Mouse (Mus musculus) embryonic facial prominence, embryonic 10.5 days (tissue): ENCODE results near the gene Hnrnpf. TPM values are rescaled to one million over a fixed set of nuclear protein-coding genes. Genes with fewer than 3 reads are reported as not detected.

ENCODE experiments used
- DNase-seq: peaks from one replicate; pipeline ENCODE4 v3.0.0-alpha.2; 2017; ENCODE audit warnings: low spot score
- H3K27ac ChIP-seq: fragments of 300-500 bp; sonication (generic); replicated peaks from 2 replicates; pipeline ENCODE4 v1.5.1; 2016; ENCODE audit warnings: mild to moderate bottlenecking
- H3K27me3 ChIP-seq: fragments of 300-500 bp; sonication (generic); replicated peaks from 2 replicates; pipeline ENCODE4 v1.6.1; 2016; ENCODE audit warnings: low read depth, mild to moderate bottlenecking; ENCODE audit not compliant: poor library complexity, severe bottlenecking
- H3K36me3 ChIP-seq: fragments of 300-500 bp; sonication (generic); replicated peaks from 2 replicates; pipeline ENCODE4 v1.6.1; 2016; ENCODE audit warnings: mild to moderate bottlenecking, moderate library complexity
- H3K4me1 ChIP-seq: fragments of 300-500 bp; sonication (generic); 2 replicates; pipeline ENCODE4 v1.6.1; 2016
- H3K4me3 ChIP-seq: fragments of 300-500 bp; sonication (generic); 2 replicates; pipeline ENCODE4 v1.5.1; 2016; ENCODE audit warnings: mild to moderate bottlenecking, moderate library complexity
- H3K9me3 ChIP-seq: fragments of 300-500 bp; sonication (generic); 2 replicates; pipeline ENCODE4 v1.6.1; 2016; ENCODE audit warnings: mild to moderate bottlenecking
- WGBS: fragments of 180-500 bp; shearing (Covaris S2); methylation state at CpG from one replicate; pipeline ENCODE4 v1.1.7; 2016; 5-methylcytosine and 5-hydroxymethylcytosine counted together
- polyA plus RNA-seq: library from polyadenylated mRNA; unstranded; fragments of >200 nt; fragmentation: Nextera tagmentation; extraction: Ambion mirVana; gene quantifications from 2 replicates; pipeline ENCODE4 v1.2.1, GENCODE M21; 2016

Gene Hnrnpf
- polyA plus RNA-seq, 1 experiment from 2014 or later = 878 TPM

- DNase-seq = no peak
- WGBS = 2% methylated on average over 12 of the region's 12 CpGs
- peak overlapping the region; percentile 96 for H3K27ac ChIP-seq
- H3K4me3 ChIP-seq = peak overlapping the region; percentile 77
- no peaks in the 10 kb centered on the region for H3K27me3 ChIP-seq
- peaks cover 32% of the 10 kb centered on the region for H3K36me3 ChIP-seq
- no peaks in the 10 kb centered on the region for H3K9me3 ChIP-seq
- peaks cover 52% of the 10 kb centered on the region for H3K4me1 ChIP-seq
Observed at GRCm38 (mm10) chr6:117916205-117916736, 16.1 kb downstream of the Hnrnpf start.

DNA sequence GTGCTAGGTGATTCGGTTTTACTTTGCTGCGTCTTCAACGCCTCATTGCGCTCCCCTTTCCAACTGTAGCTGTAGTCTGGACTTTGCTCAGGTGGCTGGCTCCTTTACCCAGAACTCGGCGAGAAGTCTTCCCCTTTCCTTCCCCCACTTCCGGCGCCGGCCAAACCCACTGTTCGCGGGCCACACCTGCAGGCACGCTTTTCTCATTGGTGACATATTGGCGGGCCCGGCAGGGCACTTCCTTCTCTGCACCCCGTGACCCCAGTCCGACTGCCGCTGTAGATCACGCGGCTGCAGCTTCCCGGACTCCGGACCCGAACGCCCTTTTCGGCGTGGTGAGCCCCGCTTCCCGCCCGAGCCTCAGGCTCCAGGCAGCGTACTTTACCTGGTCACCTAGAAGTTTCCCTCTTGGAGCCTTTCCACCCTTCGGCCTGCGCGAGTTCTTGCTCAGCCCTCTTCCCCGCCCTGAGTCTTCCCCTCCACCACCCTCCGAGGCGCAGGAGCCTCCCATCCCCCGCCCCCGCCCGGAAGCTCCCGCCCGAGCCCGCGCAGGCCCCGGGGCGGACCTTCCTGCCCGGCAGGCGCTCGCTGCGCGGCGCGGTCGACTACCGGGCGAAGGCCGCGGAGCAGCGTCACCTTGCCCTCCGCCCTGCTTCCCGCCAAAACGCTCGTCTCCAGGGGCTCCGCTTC is 16.8 kb downstream of the Hnrnpf start:
- H3K4me1 ChIP-seq = peaks cover 52% of the 10 kb centered on the region
- peaks cover 38% of the 10 kb centered on the region for H3K36me3 ChIP-seq
- H3K4me3 ChIP-seq = peak overlapping the region; percentile 77
- H3K27me3 ChIP-seq = no peaks in the 10 kb centered on the region
- WGBS = under 1% methylated on average over 62 of the region's 62 CpGs
- H3K9me3 ChIP-seq = no peaks in the 10 kb centered on the region
- peak; percentile 91 for DNase-seq
- H3K27ac ChIP-seq = peak overlapping the region; percentile 96

DNA sequence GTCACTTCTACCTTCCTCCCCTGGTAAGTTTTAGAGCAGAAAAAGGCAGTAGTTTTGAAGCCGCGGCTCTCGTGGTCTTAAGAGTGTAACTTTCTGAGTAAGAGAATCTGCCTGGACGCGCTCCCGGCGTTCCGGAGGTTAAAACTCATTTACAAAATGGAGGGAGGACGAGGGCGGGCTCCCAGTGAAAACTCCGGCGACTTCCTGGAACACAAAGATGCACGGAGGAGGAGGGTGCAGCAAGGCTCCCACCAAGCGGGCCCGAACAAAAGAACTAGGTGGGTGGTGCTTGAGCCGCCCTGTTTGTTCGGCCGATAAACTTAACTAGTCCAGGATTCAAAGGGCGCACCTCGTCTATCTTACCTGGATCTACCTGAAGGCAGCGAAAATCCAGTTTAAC is 17.5 kb downstream of the Hnrnpf start:
- 1% methylated on average over 21 of the region's 21 CpGs for WGBS
- Histone ChIP-seq H3K4me1 (peaks cover 52% of the 10 kb centered on the region), H3K9me3 (no peaks in the 10 kb centered on the region), H3K36me3 (peaks cover 45% of the 10 kb centered on the region), H3K27ac (peak overlapping the region; percentile 96), H3K4me3 (peak overlapping the region; percentile 77), H3K27me3 (no peaks in the 10 kb centered on the region)
- peak; percentile 78 for DNase-seq

GRCm38 (mm10) chr6:117918043-117918442 is 17.9 kb downstream of the Hnrnpf start:
- DNase-seq = no peak
- WGBS = 42% methylated on average over 5 of the region's 5 CpGs
- Histone ChIP-seq H3K4me1 (peaks cover 52% of the 10 kb centered on the region), H3K9me3 (no peaks in the 10 kb centered on the region), H3K27ac (peak overlapping the region; percentile 96), H3K36me3 (peaks cover 48% of the 10 kb centered on the region), H3K4me3 (peak overlapping the region; percentile 77), H3K27me3 (no peaks in the 10 kb centered on the region)

GRCm38 (mm10) chr6:117920659-117921640 is 20.8 kb downstream of the Hnrnpf start:
- DNase-seq = peak; percentile 40
- Histone ChIP-seq H3K27ac (no peak overlapping the region), H3K4me3 (peak overlapping the region; percentile 77; the same call in 1 of the 2 replicates), H3K9me3 (no peaks in the 10 kb centered on the region), H3K36me3 (peaks cover 63% of the 10 kb centered on the region), H3K27me3 (no peaks in the 10 kb centered on the region), H3K4me1 (peaks cover 38% of the 10 kb centered on the region)
- WGBS = 63% methylated on average over 3 of the region's 3 CpGs

DNA sequence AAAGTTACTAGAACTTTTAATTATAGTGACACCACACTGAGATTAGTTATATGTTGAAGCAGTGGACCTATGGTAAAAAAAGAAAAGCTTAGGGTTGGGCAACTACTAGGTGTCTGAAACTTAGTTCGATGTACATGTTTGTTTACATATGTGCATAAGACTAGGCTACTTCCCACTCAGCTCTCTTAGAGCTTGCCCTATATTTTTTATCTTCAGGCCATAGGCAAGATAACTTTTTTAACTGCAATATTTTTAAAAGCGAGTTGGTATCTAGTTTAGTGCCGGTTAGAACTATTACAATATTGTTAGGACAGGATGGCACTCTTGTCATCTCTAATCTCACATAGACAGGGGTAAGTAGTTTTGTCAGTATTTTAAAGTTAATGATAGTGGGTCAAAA is 21.9 kb downstream of the Hnrnpf start:
- Histone ChIP-seq H3K4me1 (peaks cover 31% of the 10 kb centered on the region), H3K27ac (no peak overlapping the region), H3K27me3 (no peaks in the 10 kb centered on the region), H3K4me3 (no peak overlapping the region), H3K36me3 (peaks cover 74% of the 10 kb centered on the region), H3K9me3 (no peaks in the 10 kb centered on the region)
- DNase-seq = no peak
- 94% methylated on average over 3 of the region's 3 CpGs for WGBS

- H3K27ac ChIP-seq = no peak overlapping the region
- DNase-seq = no peak
- no peaks in the 10 kb centered on the region for H3K4me1 ChIP-seq
- peaks cover 69% of the 10 kb centered on the region for H3K36me3 ChIP-seq
- no peaks in the 10 kb centered on the region for H3K27me3 ChIP-seq
- WGBS = 74% methylated on average over 4 of the region's 4 CpGs
- no peaks in the 10 kb centered on the region for H3K9me3 ChIP-seq
- H3K4me3 ChIP-seq = no peak overlapping the region
Observed at GRCm38 (mm10) chr6:117926871-117927491, 26.9 kb downstream of the Hnrnpf start.

DNA sequence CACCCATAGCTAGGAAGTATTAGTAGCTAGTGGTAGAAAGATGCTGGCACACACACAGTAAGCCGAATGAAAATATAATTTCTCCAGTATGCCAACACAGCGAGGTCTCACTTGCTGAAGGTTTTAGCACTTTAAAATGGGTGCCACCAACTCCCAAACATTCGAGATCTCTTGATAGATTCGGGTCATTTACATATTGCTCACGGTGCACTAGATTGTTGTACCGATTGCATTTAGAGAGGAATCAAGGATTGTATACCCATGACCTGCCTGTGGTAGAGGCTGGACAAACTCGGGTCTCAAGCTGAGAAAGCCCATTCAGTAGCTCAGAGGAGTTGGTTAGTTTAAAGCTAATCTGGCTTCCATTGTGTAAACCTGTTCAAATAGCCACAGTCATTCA is 27.8 kb downstream of the Hnrnpf start:
- 89% methylated on average over 7 of the region's 7 CpGs for WGBS
- no peaks in the 10 kb centered on the region for H3K9me3 ChIP-seq
- H3K4me3 ChIP-seq = no peak overlapping the region
- H3K27me3 ChIP-seq = no peaks in the 10 kb centered on the region
- peaks cover 59% of the 10 kb centered on the region for H3K36me3 ChIP-seq
- no peak for DNase-seq
- H3K4me1 ChIP-seq = no peaks in the 10 kb centered on the region
- no peak overlapping the region for H3K27ac ChIP-seq

DNA sequence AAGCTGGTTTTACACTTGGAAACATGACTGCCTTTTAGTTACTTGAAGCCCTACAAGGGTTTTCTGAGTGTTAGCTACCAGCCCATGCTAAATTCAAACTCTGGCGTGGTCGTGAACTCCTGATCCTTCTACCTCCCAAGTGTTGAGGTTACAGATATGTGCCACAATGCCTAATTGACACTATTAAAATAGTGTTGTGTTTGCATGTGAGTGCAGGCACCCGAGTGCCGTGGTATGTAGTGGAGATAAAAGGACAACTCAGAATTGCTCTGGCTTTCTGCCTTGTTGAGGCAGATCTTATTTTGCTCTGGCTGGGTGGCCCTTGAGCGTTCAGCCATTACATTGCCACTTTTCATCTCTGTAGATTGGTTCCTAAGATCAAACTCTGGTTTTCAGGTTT is 28.6 kb downstream of the Hnrnpf start:
- Histone ChIP-seq H3K27me3 (no peaks in the 10 kb centered on the region), H3K4me3 (no peak overlapping the region), H3K36me3 (peaks cover 54% of the 10 kb centered on the region), H3K9me3 (no peaks in the 10 kb centered on the region), H3K4me1 (no peaks in the 10 kb centered on the region), H3K27ac (no peak overlapping the region)
- 93% methylated on average over 5 of the region's 5 CpGs for WGBS
- DNase-seq = no peak

DNA sequence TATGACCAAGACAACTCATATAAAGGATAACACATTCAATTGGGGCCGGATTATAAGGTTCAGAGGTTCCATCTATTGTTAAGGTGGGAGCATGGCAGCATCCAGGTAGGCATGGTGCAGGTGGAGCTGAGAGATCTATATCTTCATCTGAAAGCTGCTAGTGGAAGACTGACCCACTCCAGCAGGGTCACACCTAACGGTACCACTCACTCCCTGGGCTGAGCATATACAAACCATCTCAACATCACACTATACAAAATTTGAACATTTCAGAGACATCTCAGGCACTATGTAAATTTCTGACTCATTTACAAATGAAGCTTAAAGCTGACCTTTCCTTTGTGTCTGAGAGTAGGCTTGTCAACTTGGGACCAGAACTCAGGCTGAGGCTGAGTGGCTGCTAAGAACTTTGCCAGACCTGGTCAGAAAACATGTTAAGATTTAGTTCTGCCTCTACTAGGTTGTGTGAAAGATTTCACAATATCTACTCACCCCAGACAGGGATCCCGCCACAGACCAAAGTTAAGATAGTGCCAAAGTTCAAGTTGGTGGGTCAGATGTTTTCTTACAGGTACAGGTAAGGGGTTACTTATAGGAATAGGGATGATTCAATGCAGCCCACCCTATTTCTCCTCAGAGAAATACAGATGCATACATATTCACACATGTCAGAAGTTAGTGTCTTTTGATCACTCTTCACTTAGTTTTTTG is 30.0 kb downstream of the Hnrnpf start:
- peaks cover 51% of the 10 kb centered on the region for H3K36me3 ChIP-seq
- H3K27me3 ChIP-seq = no peaks in the 10 kb centered on the region
- no peak overlapping the region for H3K4me3 ChIP-seq
- 91% methylated on average over 3 of the region's 3 CpGs for WGBS
- no peak for DNase-seq
- no peak overlapping the region for H3K27ac ChIP-seq
- no peaks in the 10 kb centered on the region for H3K9me3 ChIP-seq
- H3K4me1 ChIP-seq = no peaks in the 10 kb centered on the region

GRCm38 (mm10) chr6:117932325-117933051 is 32.4 kb downstream of the Hnrnpf start:
- H3K4me3 ChIP-seq = no peak overlapping the region
- H3K4me1 ChIP-seq = no peaks in the 10 kb centered on the region
- no peak overlapping the region for H3K27ac ChIP-seq
- DNase-seq = no peak
- H3K9me3 ChIP-seq = no peaks in the 10 kb centered on the region
- no peaks in the 10 kb centered on the region for H3K27me3 ChIP-seq
- 57% methylated on average over 11 of the region's 11 CpGs for WGBS
- peaks cover 29% of the 10 kb centered on the region for H3K36me3 ChIP-seq
